Mouse (Mus musculus) telencephalon, adult 2 months (tissue): ENCODE measurements at regions not wholly inside any gene's neighbourhood (a gene's known extent, or its start where the extent isn't known, plus 50 kb on each side); places are given as distances from the start of the nearest gene placed in this dataset.
A peak's percentile ranks its signal among the peaks of the same experiment; 100 is the strongest.
"Not testable (repeated sequence)": the region's sequence is repeated elsewhere in the genome, so short reads cannot be mapped to it uniquely, and the experiment has no call there.

Experiments used
- DNase-seq: peaks from one replicate; pipeline ENCODE4 v3.0.0-alpha.2; 2011; ENCODE audit warnings: low read depth, low spot score

GRCm38 (mm10) chr15:32749971-32750370 is 505.4 kb downstream of the Sema5a start:
- DNase-seq: no peak

GRCm38 (mm10) chr15:32751991-32752390 is 507.4 kb downstream of the Sema5a start:
- DNase-seq: no peak

- no peak for DNase-seq
Observed at GRCm38 (mm10) chr15:32760141-32760540, 515.5 kb downstream of the Sema5a start.

- peak; percentile 17 for DNase-seq
Observed at GRCm38 (mm10) chr15:32766011-32766701, 521.5 kb downstream of the Sema5a start.

- no peak for DNase-seq
Observed at GRCm38 (mm10) chr15:32766746-32767471, 522.3 kb downstream of the Sema5a start.

GRCm38 (mm10) chr15:32778226-32778598 is 533.6 kb downstream of the Sema5a start:
- DNase-seq: not testable (repeated sequence)

GRCm38 (mm10) chr15:32778599-32779273 is 534.1 kb downstream of the Sema5a start:
- peak; percentile 69 for DNase-seq

GRCm38 (mm10) chr15:32779274-32779615 is 534.6 kb downstream of the Sema5a start:
- not testable (repeated sequence) for DNase-seq

- not testable (repeated sequence) for DNase-seq
Observed at GRCm38 (mm10) chr15:32781609-32782008, 537.0 kb downstream of the Sema5a start.

- no peak for DNase-seq
Observed at GRCm38 (mm10) chr15:32799222-32799621, 554.6 kb downstream of the Sema5a start.

- no peak for DNase-seq
Observed at GRCm38 (mm10) chr15:32810849-32811632, 566.4 kb downstream of the Sema5a start.

- no peak for DNase-seq
Observed at GRCm38 (mm10) chr15:32839966-32840365, 595.4 kb downstream of the Sema5a start.
